Mouse (Mus musculus): ENCODE measurements around the gene Numbl.

DNA sequence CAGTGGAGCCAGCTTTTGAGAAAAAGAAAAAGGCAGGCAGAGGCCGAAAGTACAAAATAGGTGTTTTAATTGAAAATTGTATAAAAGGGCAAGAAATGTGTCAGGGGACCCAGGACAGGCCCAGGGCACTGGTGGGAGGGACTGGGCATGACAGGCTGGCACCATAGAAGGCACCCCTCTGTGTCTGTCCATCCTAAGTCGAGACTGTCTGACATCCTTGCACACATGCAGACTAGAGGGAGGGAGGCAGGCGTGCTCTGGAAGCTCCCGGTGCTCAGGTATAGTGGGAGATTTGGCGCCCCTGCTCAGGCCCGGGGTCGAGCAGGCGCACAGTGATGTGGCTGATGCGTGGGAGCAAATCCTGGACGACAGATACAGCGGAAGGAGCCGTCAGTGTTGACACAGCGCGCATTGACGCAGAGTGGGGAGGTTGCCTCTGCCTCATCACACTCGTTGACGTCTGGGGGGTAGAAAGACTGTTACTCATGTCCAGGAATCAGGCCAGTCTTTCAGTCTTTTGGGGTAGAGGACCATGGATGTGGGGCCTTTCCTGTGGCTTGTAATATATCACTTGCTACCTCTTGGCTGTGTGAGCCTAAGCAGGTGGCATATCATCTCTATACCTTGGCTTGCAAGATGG lies 47.0 kb downstream of the Numbl start:
- TF ChIP-seq CHD2 (IDR thresholded peaks at IDR 0.05; ENCODE audit: low read depth, low read length) (no peak), ZC3H11A (IDR thresholded peaks at IDR 0.05; ENCODE audit: borderline replicate concordance, low read depth, low read length) (no peak)
